Mouse (Mus musculus) heart, adult 10 weeks (tissue): Measurements from ENCODE around the gene Rarb. TPM values are rescaled to one million over a fixed set of nuclear protein-coding genes. Genes with fewer than 3 reads are reported as not detected.

Source experiments
- polyA plus RNA-seq: library from polyadenylated mRNA; stranded (reverse); fragments of 350-450 nt; fragmentation: Illumina TruSeq; extraction: RNeasy Lipid Tissue Mini Kit (QIAGEN cat#74804); gene quantifications from one replicate; pipeline ENCODE4 v1.2.3, GENCODE M21; 2014; ENCODE audit warnings: low read depth, low replicate concordance

Rarb gene
- 16.5 TPM for polyA plus RNA-seq

GRCm38 (mm10) chr14:16818602-16819250, at the start of gene Rarb:
TSS of gene Rarb (minus strand) at chr14:16819156.

